ENCODE assay signal across 30 mouse cellular contexts in genomic region chr11:96173288-96173840, GRCm38 (mm10). TPM values are rescaled to one million over a fixed set of nuclear protein-coding genes. Genes with fewer than 3 reads are reported as not detected.
DNase-seq lines count a peak whose midpoint lies in the region; ATAC-seq and TF ChIP-seq lines count a peak whose summit lies in the region.
"Had no signal": no experiment of that assay in that cellular context is flagged by ENCODE, and none has a peak within 500 bp of the region (broad histone marks: within the 10 kb centered on the region; RNA-seq: fewer than 3 reads in every experiment).

No protein-coding gene starts in this region.

- no peak overlapping the region for H3K4me2 ChIP-seq in forebrain, embryonic 12.5 days
- peak overlapping the region; percentile 23; the same call in 1 of the 2 replicates for H3K4me2 ChIP-seq in kidney, postnatal 0 days (ENCODE audit: low read length)
- H3K4me2 ChIP-seq in CH12.LX (ENCODE audit: insufficient read depth, low read depth, poor library complexity, severe bottlenecking), result peak overlapping the region; percentile 77
- H3K4me2 ChIP-seq in intestine, embryonic 16.5 days (ENCODE audit: low read depth, low read length), result 0 out of 2 replicates have a peak overlapping the region, but pooled peaks have one; percentile 25
- H3K4me2 ChIP-seq: embryonic facial prominence, embryonic 13.5 days had no signal

- H3K27me3 ChIP-seq in forebrain, embryonic 10.5 days (ENCODE audit: poor library complexity, severe bottlenecking), result peaks cover 100% of the 10 kb centered on the region
- peaks cover 97% of the 10 kb centered on the region for H3K27me3 ChIP-seq in forebrain, embryonic 12.5 days
- peaks cover 94% of the 10 kb centered on the region for H3K27me3 ChIP-seq in kidney, postnatal 0 days (ENCODE audit: insufficient read depth, low read length)
- peaks cover 84% of the 10 kb centered on the region for H3K27me3 ChIP-seq in CH12.LX (replicated peaks)
- peaks cover 89% of the 10 kb centered on the region for H3K27me3 ChIP-seq in intestine, embryonic 16.5 days (replicated peaks; ENCODE audit: control insufficient read depth, insufficient read depth, low read length)

- peak; percentile 84 for TF ChIP-seq EP300 in CH12.LX (IDR thresholded peaks at IDR 0.05; ENCODE audit: low read length)

- no peak for ATAC-seq in forebrain, embryonic 12.5 days (ENCODE audit: low FRiP score)
- no peak for ATAC-seq in kidney, postnatal 0 days (replicated peaks; ENCODE audit: low FRiP score, low read depth)
- ATAC-seq in intestine, embryonic 16.5 days, result no peak
- ATAC-seq: forebrain, embryonic 14.5 days; hindbrain, embryonic 16.5 days; lung, postnatal 0 days; Patski had no signal

- H3K9ac ChIP-seq in forebrain, embryonic 12.5 days, result no peak overlapping the region
- H3K9ac ChIP-seq in kidney, postnatal 0 days (ENCODE audit: low read depth, low read length), result no peak overlapping the region
- H3K9ac ChIP-seq in CH12.LX (ENCODE audit: insufficient read depth, low read depth), result peak overlapping the region; percentile 52
- no peak overlapping the region for H3K9ac ChIP-seq in intestine, embryonic 16.5 days (ENCODE audit: low read depth, low read length)
- H3K9ac ChIP-seq: embryonic facial prominence, embryonic 13.5 days had no signal

- no peak for TF ChIP-seq RAD21 in CH12.LX (IDR thresholded peaks at IDR 0.05; ENCODE audit: low read depth, low read length)

- no peaks in the 10 kb centered on the region for H3K79me2 ChIP-seq in CH12.LX (replicated peaks; ENCODE audit: control insufficient read depth, extremely low read depth, insufficient read depth, poor library complexity, severe bottlenecking)

- no peak for TF ChIP-seq CTCF in kidney, postnatal 0 days (IDR thresholded peaks at IDR 0.05; ENCODE audit: low read depth)
- no peak for TF ChIP-seq CTCF in CH12.LX (conservative IDR thresholded peaks at IDR 0.05 in 1 of 2, IDR thresholded peaks at IDR 0.05 in 1 of 2; ENCODE audit: low read depth in 2 of 2, low read length in 2 of 2)

- dilution Hi-C loops in CH12.LX (cut with MboI; ENCODE audit: extremely low pct_ligation_motif_present, extremely low pct_unique_long_range_greater_than_20kb, low sequenced_read_pairs), result no loop called here

- H3K27ac ChIP-seq in forebrain, embryonic 10.5 days, result no peak overlapping the region
- no peak overlapping the region for H3K27ac ChIP-seq in forebrain, embryonic 12.5 days
- H3K27ac ChIP-seq in kidney, postnatal 0 days, result no peak overlapping the region
- H3K27ac ChIP-seq in CH12.LX (ENCODE audit: insufficient read depth, low read depth), result peak overlapping the region; percentile 22; the same call in 1 of the 2 replicates
- no peak overlapping the region for H3K27ac ChIP-seq in intestine, embryonic 16.5 days (ENCODE audit: low read length)
- H3K27ac ChIP-seq: embryonic facial prominence, embryonic 13.5 days; gastrocnemius, adult 2 months; midbrain, embryonic 10.5 days had no signal

- no peaks in the 10 kb centered on the region for H3K9me3 ChIP-seq in forebrain, embryonic 10.5 days
- H3K9me3 ChIP-seq in forebrain, embryonic 12.5 days, result no peaks in the 10 kb centered on the region
- H3K9me3 ChIP-seq in kidney, postnatal 0 days (replicated peaks; ENCODE audit: low read length), result no peaks in the 10 kb centered on the region
- no peaks in the 10 kb centered on the region for H3K9me3 ChIP-seq in CH12.LX (replicated peaks; ENCODE audit: low read length)
- H3K9me3 ChIP-seq in intestine, embryonic 16.5 days (ENCODE audit: control insufficient read depth, low read length), result no peaks in the 10 kb centered on the region
- H3K9me3 ChIP-seq: G1E; midbrain, embryonic 10.5 days had no signal

- in situ Hi-C loops in CH12.LX (cut with MboI; ENCODE audit: low pct_ligation_motif_present, low pct_unique_long_range_greater_than_20kb, low sequenced_read_pairs), result no loop called here

- DNase-seq in forebrain, embryonic 10.5 days (ENCODE audit: extremely low spot score, low spot score), result peak; percentile 30
- DNase-seq in kidney, postnatal 0 days (ENCODE audit: low spot score), result no peak
- no peak for DNase-seq in kidney, postnatal 10 days
- DNase-seq in CH12.LX (ENCODE audit: extremely low read depth), result peak; percentile 65
- no peak for DNase-seq in layer of hippocampus, adult 9-11 months
- DNase-seq: cerebellum, adult 11-12 months; cerebellum, postnatal 14 days; gastrocnemius, adult 2 months; heart, postnatal 4 days; kidney, adult 18-20 months; left cerebral cortex, postnatal 4 days; thymus, postnatal 25 days had no signal

- WGBS in forebrain, embryonic 10.5 days, result 2% methylated on average over 16 of the region's 16 CpGs
- WGBS in forebrain, embryonic 12.5 days, result 2% methylated on average over 16 of the region's 16 CpGs
- 2% methylated on average over 16 of the region's 16 CpGs for WGBS in kidney, postnatal 0 days
- 1% methylated on average over 16 of the region's 16 CpGs for WGBS in intestine, embryonic 16.5 days

- H3K36me3 ChIP-seq in forebrain, embryonic 10.5 days (replicated peaks), result no peaks in the 10 kb centered on the region
- H3K36me3 ChIP-seq in forebrain, embryonic 12.5 days (replicated peaks), result no peaks in the 10 kb centered on the region
- H3K36me3 ChIP-seq in kidney, postnatal 0 days (ENCODE audit: insufficient read depth, low read length), result no peaks in the 10 kb centered on the region
- no peaks in the 10 kb centered on the region for H3K36me3 ChIP-seq in CH12.LX (replicated peaks in 1 of 2; ENCODE audit: control insufficient read depth in 1 of 2, insufficient read depth in 1 of 2, low read length in 1 of 2)
- no peaks in the 10 kb centered on the region for H3K36me3 ChIP-seq in intestine, embryonic 16.5 days (ENCODE audit: control insufficient read depth, insufficient read depth, low read length)
- H3K36me3 ChIP-seq: embryonic facial prominence, embryonic 13.5 days; G1E; midbrain, embryonic 10.5 days had no signal

- H3K4me3 ChIP-seq in forebrain, embryonic 10.5 days, result no peak overlapping the region
- no peak overlapping the region for H3K4me3 ChIP-seq in forebrain, embryonic 12.5 days (replicated peaks)
- no peak overlapping the region for H3K4me3 ChIP-seq in kidney, postnatal 0 days (replicated peaks; ENCODE audit: low read depth, low read length)
- H3K4me3 ChIP-seq in CH12.LX (replicated peaks in 1 of 3; ENCODE audit: low read depth in 2 of 3, low read length in 2 of 3, poor library complexity in 1 of 3), result peak overlapping the region; percentile 63 to 67 (median 64)
- peak overlapping the region; percentile 31 for H3K4me3 ChIP-seq in intestine, embryonic 16.5 days (ENCODE audit: low read length)
- H3K4me3 ChIP-seq: embryonic facial prominence, embryonic 13.5 days; erythroblast, embryonic 14.5 days; gastrocnemius, adult 2 months; midbrain, embryonic 10.5 days had no signal

- 0 out of 2 replicates have a peak, but pooled peaks have one; percentile 10 for TF ChIP-seq POLR2A in CH12.LX (IDR thresholded peaks at IDR 0.05; ENCODE audit: low read depth, low read length)

- peaks cover 10% of the 10 kb centered on the region; the same call in 1 of the 2 replicates for H3K4me1 ChIP-seq in forebrain, embryonic 10.5 days
- no peaks in the 10 kb centered on the region for H3K4me1 ChIP-seq in forebrain, embryonic 12.5 days
- H3K4me1 ChIP-seq in kidney, postnatal 0 days (replicated peaks; ENCODE audit: insufficient read depth, low read length), result 0 out of 2 replicates have a peak, but pooled peaks cover 3% of the 10 kb centered on the region
- H3K4me1 ChIP-seq in CH12.LX (ENCODE audit: control insufficient read depth in 1 of 2, insufficient read depth in 2 of 2), result peaks cover 3 to 17% of the 10 kb centered on the region in 2 experiments
- no peaks in the 10 kb centered on the region for H3K4me1 ChIP-seq in intestine, embryonic 16.5 days (ENCODE audit: control insufficient read depth, insufficient read depth, low read length)

TF ChIP-seq in CH12.LX, 34 proteins besides CTCF, POLR2A, EP300 and RAD21 (continues in another document):
- TF ChIP-seq MAX (IDR thresholded peaks at IDR 0.05; ENCODE audit: low read length), result 0 out of 2 replicates have a peak, but pooled peaks have one; percentile 19
- peak; percentile 50; the same call in 1 of the 2 replicates for TF ChIP-seq MXI1 (IDR thresholded peaks at IDR 0.05; ENCODE audit: low read depth, low read length)
- no peak for TF ChIP-seq ZNF384 (IDR thresholded peaks at IDR 0.05; ENCODE audit: low read depth, low read length)
- no peak for TF ChIP-seq HCFC1 (IDR thresholded peaks at IDR 0.05; ENCODE audit: low read depth, low read length)
- TF ChIP-seq NRF1 (IDR thresholded peaks at IDR 0.05; ENCODE audit: low read depth, low read length), result no peak
- no peak for TF ChIP-seq ELF1 (IDR thresholded peaks at IDR 0.05; ENCODE audit: low read depth, low read length)
- peak; percentile 53; the same call in 1 of the 2 replicates for TF ChIP-seq JUN (IDR thresholded peaks at IDR 0.05; ENCODE audit: insufficient read depth, low read depth, low read length)
- 0 out of 2 replicates have a peak, but pooled peaks have one; percentile 65 for TF ChIP-seq CHD1 (IDR thresholded peaks at IDR 0.05; ENCODE audit: low read depth, low read length)
- TF ChIP-seq USF1 (IDR thresholded peaks at IDR 0.05; ENCODE audit: low read depth, low read length), result no peak
- no peak for TF ChIP-seq ZKSCAN1 (IDR thresholded peaks at IDR 0.05; ENCODE audit: borderline replicate concordance, low read depth, low read length)
- peak; percentile 59; the same call in 1 of the 2 replicates for TF ChIP-seq TCF12 (IDR thresholded peaks at IDR 0.05; ENCODE audit: low read depth, low read length)
- no peak for TF ChIP-seq MYC (IDR thresholded peaks at IDR 0.05; ENCODE audit: low read depth, low read length)

RNA-seq across cellular contexts. Expression of gene Hoxb13, which starts 20.8 kb away (rescaled TPM):
- polyA plus RNA-seq in forebrain, embryonic 10.5 days (2016; fragmentation: Nextera tagmentation; extraction: Ambion mirVana), result not detected in 2 replicates
- polyA plus RNA-seq in forebrain, embryonic 12.5 days (2016; fragmentation: Nextera tagmentation; extraction: Ambion mirVana), result not detected in 2 replicates
- not detected in 2 replicates for polyA plus RNA-seq in kidney, postnatal 0 days (2015; fragmentation: Nextera tagmentation; extraction: Ambion mirVana)
- total RNA-seq in CH12.LX (2012; rRNA removed) (0.08 TPM in 2 replicates), CH12.LX (2014; rRNA removed) (not detected in 2 replicates)
- 0.15 TPM in 1 of 2 replicates, not detected in the other for polyA plus RNA-seq in CH12.LX (2012; ENCODE audit: insufficient read length, low read depth)
- polyA plus RNA-seq in intestine, embryonic 16.5 days (2015; fragmentation: Nextera tagmentation; extraction: Ambion mirVana), result 1.9 and 5.1 TPM in 2 replicates
- total RNA-seq: adrenal gland, adult 18-20 months; adrenal gland, postnatal 4 days; gastrocnemius, adult 2 months; gastrocnemius, postnatal 4 days; heart, postnatal 4 days; layer of hippocampus, postnatal 14 days; left cerebral cortex, adult 8-10 months; left cerebral cortex, postnatal 4 days; liver, adult 2 months had no signal
- polyA plus RNA-seq: embryonic facial prominence, embryonic 13.5 days; forebrain, embryonic 14.5 days; frontal cortex, adult 2 months; hindbrain, embryonic 16.5 days; liver, embryonic 16.5 days; lung, postnatal 0 days; midbrain, embryonic 10.5 days had no signal

RNA-seq across cellular contexts. Expression of gene Ttll6, which starts 39.8 kb away (rescaled TPM):
- polyA plus RNA-seq in forebrain, embryonic 10.5 days (2016; fragmentation: Nextera tagmentation; extraction: Ambion mirVana), result not detected in 2 replicates
- 0.28 and 0.32 TPM in 2 replicates for polyA plus RNA-seq in forebrain, embryonic 12.5 days (2016; fragmentation: Nextera tagmentation; extraction: Ambion mirVana)
- polyA plus RNA-seq in kidney, postnatal 0 days (2015; fragmentation: Nextera tagmentation; extraction: Ambion mirVana), result 0.04 TPM in 1 of 2 replicates, not detected in the other
- total RNA-seq in CH12.LX (2012; rRNA removed), result not detected in 2 replicates
- not detected in 2 replicates for total RNA-seq in CH12.LX (2014; rRNA removed)
- 0.09 TPM in 1 of 2 replicates, not detected in the other for polyA plus RNA-seq in CH12.LX (2012; ENCODE audit: insufficient read length, low read depth)
- polyA plus RNA-seq in intestine, embryonic 16.5 days (2015; fragmentation: Nextera tagmentation; extraction: Ambion mirVana), result 0.27 and 0.51 TPM in 2 replicates
- total RNA-seq: adrenal gland, adult 18-20 months; adrenal gland, postnatal 4 days; G1E; gastrocnemius, adult 2 months; gastrocnemius, postnatal 4 days; heart, postnatal 4 days; liver, adult 2 months had no signal
- polyA plus RNA-seq: erythroblast, embryonic 14.5 days; G1E; liver, adult 2 months; liver, embryonic 16.5 days; midbrain, embryonic 10.5 days had no signal

Comparison
In these comparisons a context has a peak if more than half of its experiments do, and no peak if none do; other contexts are left out.
1. DNase-seq: peak in forebrain, embryonic 10.5 days (single experiment) and CH12.LX (single experiment); none in kidney, postnatal 0 days (single experiment), kidney, postnatal 10 days (single experiment) and layer of hippocampus, adult 9-11 months (single experiment).
2. H3K4me3 ChIP-seq: peak in CH12.LX (3 of 3) and intestine, embryonic 16.5 days (single experiment); none in forebrain, embryonic 10.5 days (single experiment), forebrain, embryonic 12.5 days (single experiment) and kidney, postnatal 0 days (single experiment).